Mouse (Mus musculus): ENCODE data around the gene Dnaaf5. TPM values are rescaled to one million over a fixed set of nuclear protein-coding genes. Genes with fewer than 3 reads are reported as not detected.

Gene Dnaaf5
- polyA plus RNA-seq, 1 experiment from 2014 or later, result 8.5 TPM

DNA sequence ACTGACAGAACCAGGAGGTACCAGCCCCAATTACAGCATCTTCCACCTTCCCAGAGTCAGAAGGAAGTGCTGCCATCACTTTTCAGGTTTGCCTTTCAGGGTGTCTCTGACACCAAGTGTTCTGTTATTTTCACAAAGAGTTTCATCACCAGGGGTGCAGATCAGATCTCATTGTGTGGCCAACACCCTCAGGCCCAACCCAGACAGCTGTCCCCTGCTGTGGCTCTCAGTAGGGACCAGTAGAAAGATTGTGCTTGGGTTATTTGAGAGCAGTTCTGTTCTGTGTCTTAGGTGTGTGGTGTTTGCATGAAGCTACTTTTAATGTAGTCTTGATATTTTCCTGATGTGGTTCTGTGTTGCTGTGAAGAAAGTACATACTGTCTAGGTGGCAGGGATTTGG lies 58.2 kb downstream of the Dnaaf5 start:
- no peaks in the 10 kb centered on the region for H3K4me1 ChIP-seq (ENCODE audit: control insufficient read depth, insufficient read depth, low read length)
- no peak overlapping the region for H3K4me3 ChIP-seq (ENCODE audit: low read depth, low read length)
- no peaks in the 10 kb centered on the region for H3K36me3 ChIP-seq (ENCODE audit: control insufficient read depth, insufficient read depth, low read length)
- no peak overlapping the region for H3K27ac ChIP-seq (ENCODE audit: low read depth, low read length)
- ATAC-seq (ENCODE audit: insufficient read depth, low FRiP score, low TSS enrichment) (no peak), DNase-seq (ENCODE audit: low spot score) (no peak)
- H3K9ac ChIP-seq (ENCODE audit: low read length), result no peak overlapping the region
- H3K4me2 ChIP-seq (ENCODE audit: low read depth), result no peak overlapping the region
- no peaks in the 10 kb centered on the region for H3K27me3 ChIP-seq (ENCODE audit: control insufficient read depth, insufficient read depth, low read length)
- no peaks in the 10 kb centered on the region for H3K9me3 ChIP-seq (ENCODE audit: control insufficient read depth, low read length)

DNA sequence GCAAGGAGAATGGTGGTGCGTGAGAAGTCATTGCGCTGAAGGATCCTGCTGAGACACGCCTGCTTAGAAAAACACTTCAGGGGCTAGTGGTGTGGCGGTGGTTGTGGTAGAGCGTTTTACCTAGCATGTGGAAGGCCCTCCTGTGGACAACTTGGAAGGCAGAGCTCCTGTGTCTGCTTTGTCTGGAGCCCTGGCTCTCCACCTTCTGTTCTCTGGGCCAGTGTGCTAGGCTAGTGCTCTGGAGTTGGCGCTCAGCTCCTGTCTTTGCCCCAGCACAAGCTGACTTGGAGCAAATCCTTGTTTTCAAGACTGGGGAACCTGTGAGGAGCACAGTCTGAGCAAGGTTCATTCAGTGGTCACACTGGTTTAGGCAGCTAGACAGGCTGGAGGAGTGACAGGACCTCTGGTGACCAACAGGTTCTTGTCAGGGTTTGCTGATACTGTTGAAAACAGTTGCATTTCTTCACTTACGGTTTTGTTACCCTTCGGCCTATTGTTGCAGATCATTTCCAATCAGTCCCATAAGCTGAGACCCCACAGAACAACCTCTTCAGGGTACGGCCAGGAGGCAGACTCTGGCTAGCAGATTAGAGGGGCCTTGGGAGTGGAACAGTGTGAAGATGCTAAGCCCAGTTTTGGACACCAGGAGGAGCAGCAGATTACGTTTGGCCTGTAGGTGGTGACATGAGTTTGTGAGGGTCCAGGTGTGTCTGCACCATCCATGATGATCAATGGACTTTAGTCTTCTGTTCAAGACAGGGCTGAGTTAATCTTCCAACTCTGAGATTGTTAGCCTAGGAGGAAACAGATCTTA lies 59.1 kb downstream of the Dnaaf5 start:
- Histone ChIP-seq H3K4me2 (ENCODE audit: low read depth) (no peak overlapping the region), H3K9me3 (ENCODE audit: control insufficient read depth, low read length) (no peaks in the 10 kb centered on the region), H3K4me3 (ENCODE audit: low read depth, low read length) (no peak overlapping the region), H3K4me1 (ENCODE audit: control insufficient read depth, insufficient read depth, low read length) (no peaks in the 10 kb centered on the region), H3K27me3 (ENCODE audit: control insufficient read depth, insufficient read depth, low read length) (no peaks in the 10 kb centered on the region), H3K36me3 (ENCODE audit: control insufficient read depth, insufficient read depth, low read length) (no peaks in the 10 kb centered on the region), H3K27ac (ENCODE audit: low read depth, low read length) (no peak overlapping the region), H3K9ac (ENCODE audit: low read length) (no peak overlapping the region)
- DNase-seq (ENCODE audit: low spot score) (no peak), ATAC-seq (ENCODE audit: insufficient read depth, low FRiP score, low TSS enrichment) (no peak)
- 88% methylated on average over 10 of the region's 10 CpGs for WGBS

DNA sequence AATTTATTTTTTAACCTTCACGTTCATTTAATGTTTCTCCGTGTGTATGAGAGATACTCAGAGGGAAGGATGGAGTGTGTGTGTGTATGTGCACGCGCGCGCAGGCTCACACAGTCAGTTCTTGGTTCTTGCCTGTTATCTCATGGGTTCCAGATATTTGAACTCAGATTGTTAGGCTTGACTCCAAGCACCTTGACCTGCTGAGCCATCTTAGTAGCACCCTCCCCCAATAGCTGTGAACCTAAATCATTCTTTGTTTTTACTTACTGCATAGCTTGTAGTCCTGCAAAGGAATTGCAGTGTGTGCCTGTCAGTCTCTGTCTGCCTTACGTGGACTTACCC lies 59.6 kb downstream of the Dnaaf5 start:
- no peaks in the 10 kb centered on the region for H3K4me1 ChIP-seq (ENCODE audit: control insufficient read depth, insufficient read depth, low read length)

DNA sequence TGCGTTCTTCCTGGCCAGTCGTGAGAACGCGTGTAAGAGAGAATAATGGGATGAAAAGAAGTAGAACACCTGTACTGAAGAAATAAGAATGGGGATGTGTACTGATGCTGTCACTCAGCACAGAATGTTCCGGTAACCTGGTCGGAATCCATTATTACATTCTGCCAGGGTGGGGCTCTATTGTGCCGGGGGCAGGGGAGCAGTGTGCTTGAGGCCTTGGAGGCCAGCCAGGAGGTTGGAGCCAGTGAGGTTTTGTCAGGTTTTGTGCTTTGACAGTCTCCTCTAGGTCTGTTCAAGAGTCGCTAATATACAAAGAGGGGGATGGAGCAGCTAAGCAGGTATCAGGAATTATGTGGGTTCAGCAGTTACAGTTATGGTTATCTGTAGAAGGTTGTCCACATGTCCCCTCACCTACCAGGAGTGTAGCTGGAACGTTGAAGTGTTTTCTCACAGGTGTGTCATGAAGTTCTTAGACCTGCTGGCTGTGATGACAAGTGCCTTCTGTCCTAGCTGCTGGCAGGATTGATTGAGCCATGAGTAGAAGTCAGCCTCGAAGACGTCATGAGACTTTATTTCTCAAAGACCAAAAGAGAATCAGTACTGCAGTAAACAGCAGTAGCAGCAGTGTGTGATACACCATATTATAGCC lies 61.8 kb downstream of the Dnaaf5 start:
- H3K36me3 ChIP-seq (ENCODE audit: control insufficient read depth, insufficient read depth, low read length), result no peaks in the 10 kb centered on the region
- H3K9ac ChIP-seq (ENCODE audit: low read length), result no peak overlapping the region
- no peak for DNase-seq (ENCODE audit: low spot score)
- ATAC-seq (ENCODE audit: insufficient read depth, low FRiP score, low TSS enrichment), result no peak
- no peak overlapping the region for H3K4me2 ChIP-seq (ENCODE audit: low read depth)
- H3K27ac ChIP-seq (ENCODE audit: low read depth, low read length), result no peak overlapping the region
- H3K9me3 ChIP-seq (ENCODE audit: control insufficient read depth, low read length), result no peaks in the 10 kb centered on the region
- no peaks in the 10 kb centered on the region for H3K27me3 ChIP-seq (ENCODE audit: control insufficient read depth, insufficient read depth, low read length)
- WGBS, result 93% methylated on average over 11 of the region's 11 CpGs
- no peaks in the 10 kb centered on the region for H3K4me1 ChIP-seq (ENCODE audit: control insufficient read depth, insufficient read depth, low read length)
- H3K4me3 ChIP-seq (ENCODE audit: low read depth, low read length), result no peak overlapping the region

More for the DNA sequence above, 59.6 kb downstream of the Dnaaf5 start:
- Histone ChIP-seq H3K4me2 (ENCODE audit: low read depth) (no peak overlapping the region), H3K4me3 (ENCODE audit: low read depth, low read length) (no peak overlapping the region), H3K9me3 (ENCODE audit: control insufficient read depth, low read length) (no peaks in the 10 kb centered on the region), H3K27ac (ENCODE audit: low read depth, low read length) (no peak overlapping the region), H3K9ac (ENCODE audit: low read length) (no peak overlapping the region), H3K36me3 (ENCODE audit: control insufficient read depth, insufficient read depth, low read length) (no peaks in the 10 kb centered on the region), H3K27me3 (ENCODE audit: control insufficient read depth, insufficient read depth, low read length) (no peaks in the 10 kb centered on the region)
- ATAC-seq (ENCODE audit: insufficient read depth, low FRiP score, low TSS enrichment), result no peak
- no peak for DNase-seq (ENCODE audit: low spot score)
- 95% methylated on average over 7 of the region's 7 CpGs for WGBS

DNA sequence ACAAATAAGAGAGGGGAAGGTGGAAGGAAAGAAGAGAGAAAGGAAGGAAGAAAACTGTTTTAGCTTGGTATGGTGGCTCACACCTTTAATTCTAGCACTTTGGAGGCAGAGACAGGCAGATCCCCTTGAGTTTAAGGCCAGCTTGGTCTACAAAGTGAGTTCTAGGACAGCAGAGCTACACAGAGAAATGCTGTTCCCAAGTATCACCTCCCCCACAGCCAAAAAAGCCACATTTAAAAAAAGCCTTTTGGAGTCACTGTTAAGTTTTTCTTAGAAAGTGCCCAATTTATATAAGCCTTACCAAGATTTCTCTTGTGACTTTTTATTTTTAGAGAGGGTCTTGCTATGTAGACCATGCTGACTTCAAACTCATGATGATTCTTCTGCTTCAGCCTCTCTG lies 64.3 kb downstream of the Dnaaf5 start:
- Histone ChIP-seq H3K4me1 (ENCODE audit: control insufficient read depth, insufficient read depth, low read length) (no peaks in the 10 kb centered on the region), H3K27ac (ENCODE audit: low read depth, low read length) (no peak overlapping the region), H3K27me3 (ENCODE audit: control insufficient read depth, insufficient read depth, low read length) (no peaks in the 10 kb centered on the region), H3K36me3 (ENCODE audit: control insufficient read depth, insufficient read depth, low read length) (no peaks in the 10 kb centered on the region), H3K9ac (ENCODE audit: low read length) (no peak overlapping the region), H3K9me3 (ENCODE audit: control insufficient read depth, low read length) (no peaks in the 10 kb centered on the region), H3K4me2 (ENCODE audit: low read depth) (no peak overlapping the region), H3K4me3 (ENCODE audit: low read depth, low read length) (no peak overlapping the region)
- ATAC-seq (ENCODE audit: insufficient read depth, low FRiP score, low TSS enrichment) (no peak), DNase-seq (ENCODE audit: low spot score) (no peak)

DNA sequence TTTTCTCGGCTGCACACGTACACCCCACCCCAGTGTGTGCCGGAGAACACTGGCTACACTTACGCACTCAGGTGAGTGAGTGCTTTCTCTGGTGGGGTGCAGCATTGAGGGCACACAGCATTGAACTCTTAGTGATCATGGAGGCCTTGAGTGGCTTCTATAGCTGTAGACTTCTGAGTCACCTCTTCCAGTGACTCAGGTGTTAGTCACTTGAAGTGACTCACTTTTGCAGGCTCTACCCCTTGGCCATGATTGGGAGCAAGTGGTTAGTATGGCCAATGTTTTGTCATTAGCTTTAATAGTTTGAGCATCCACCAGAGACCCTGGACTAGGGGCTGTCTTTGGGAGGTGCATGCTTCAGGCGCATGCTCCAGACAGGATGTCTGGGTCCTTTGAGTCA lies 65.2 kb downstream of the Dnaaf5 start:
- H3K9me3 ChIP-seq (ENCODE audit: control insufficient read depth, low read length), result no peaks in the 10 kb centered on the region
- no peak overlapping the region for H3K4me2 ChIP-seq (ENCODE audit: low read depth)
- no peak for DNase-seq (ENCODE audit: low spot score)
- no peak overlapping the region for H3K9ac ChIP-seq (ENCODE audit: low read length)
- no peak overlapping the region for H3K4me3 ChIP-seq (ENCODE audit: low read depth, low read length)
- no peaks in the 10 kb centered on the region for H3K4me1 ChIP-seq (ENCODE audit: control insufficient read depth, insufficient read depth, low read length)
- H3K27me3 ChIP-seq (ENCODE audit: control insufficient read depth, insufficient read depth, low read length), result no peaks in the 10 kb centered on the region
- peaks cover 1% of the 10 kb centered on the region for H3K36me3 ChIP-seq (ENCODE audit: control insufficient read depth, insufficient read depth, low read length)
- no peak for ATAC-seq (ENCODE audit: insufficient read depth, low FRiP score, low TSS enrichment)
- whole genome bisulfite sequencing, result 98% methylated on average over 5 of the region's 5 CpGs
- H3K27ac ChIP-seq (ENCODE audit: low read depth, low read length), result no peak overlapping the region

DNA sequence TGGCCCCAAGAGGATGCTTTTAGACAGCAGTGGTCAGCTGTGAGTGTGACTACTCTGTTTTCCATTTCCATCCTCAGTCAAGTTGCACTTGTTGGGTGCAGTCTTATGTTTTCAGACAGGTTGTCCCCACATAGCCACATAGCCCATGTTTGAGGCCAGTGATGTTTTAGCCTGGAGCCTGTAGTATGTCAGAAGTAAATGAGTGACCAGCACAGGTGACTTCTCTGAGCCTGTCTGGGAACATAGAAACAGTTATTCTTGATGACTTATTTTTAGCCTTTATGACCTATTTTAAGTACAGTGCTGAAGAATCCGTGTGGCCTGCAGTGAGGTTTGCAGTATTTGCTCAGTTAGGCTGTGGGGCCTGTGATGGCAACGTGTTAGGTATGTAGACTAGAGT lies 66.1 kb downstream of the Dnaaf5 start:
- ATAC-seq (ENCODE audit: insufficient read depth, low FRiP score, low TSS enrichment) (no peak), DNase-seq (ENCODE audit: low spot score) (no peak)
- no peak overlapping the region for H3K4me3 ChIP-seq (ENCODE audit: low read depth, low read length)
- H3K9ac ChIP-seq (ENCODE audit: low read length), result no peak overlapping the region
- WGBS, result 83% methylated on average over 2 of the region's 2 CpGs
- H3K4me1 ChIP-seq (ENCODE audit: control insufficient read depth, insufficient read depth, low read length), result no peaks in the 10 kb centered on the region
- no peaks in the 10 kb centered on the region for H3K9me3 ChIP-seq (ENCODE audit: control insufficient read depth, low read length)
- no peaks in the 10 kb centered on the region for H3K27me3 ChIP-seq (ENCODE audit: control insufficient read depth, insufficient read depth, low read length)
- H3K36me3 ChIP-seq (ENCODE audit: control insufficient read depth, insufficient read depth, low read length), result peaks cover 3% of the 10 kb centered on the region
- no peak overlapping the region for H3K27ac ChIP-seq (ENCODE audit: low read depth, low read length)
- no peak overlapping the region for H3K4me2 ChIP-seq (ENCODE audit: low read depth)

DNA sequence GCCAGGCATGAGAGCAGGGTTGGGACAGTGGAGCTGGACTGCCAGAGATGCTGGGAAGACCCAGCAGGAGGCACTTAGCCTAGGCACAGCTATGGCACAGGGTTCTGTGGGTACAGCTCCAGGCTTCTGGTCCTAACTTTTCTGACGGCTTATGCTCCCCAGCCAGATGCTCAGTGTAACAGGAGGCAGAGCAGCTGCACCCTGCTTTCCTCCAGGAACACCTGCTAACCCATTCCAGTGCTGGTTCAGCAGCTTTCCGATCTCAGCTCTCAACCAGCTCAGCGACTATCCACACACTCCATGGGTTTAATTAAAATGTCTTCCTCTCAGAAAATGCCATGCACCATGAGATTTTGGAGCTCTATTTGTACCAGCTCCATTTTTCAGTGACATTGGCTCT lies 66.8 kb downstream of the Dnaaf5 start:
- Histone ChIP-seq H3K4me3 (ENCODE audit: low read depth, low read length) (no peak overlapping the region), H3K27ac (ENCODE audit: low read depth, low read length) (no peak overlapping the region), H3K36me3 (ENCODE audit: control insufficient read depth, insufficient read depth, low read length) (peaks cover 3% of the 10 kb centered on the region), H3K4me2 (ENCODE audit: low read depth) (no peak overlapping the region), H3K9ac (ENCODE audit: low read length) (no peak overlapping the region), H3K4me1 (ENCODE audit: control insufficient read depth, insufficient read depth, low read length) (no peaks in the 10 kb centered on the region), H3K27me3 (ENCODE audit: control insufficient read depth, insufficient read depth, low read length) (no peaks in the 10 kb centered on the region), H3K9me3 (ENCODE audit: control insufficient read depth, low read length) (no peaks in the 10 kb centered on the region)
- no peak for ATAC-seq (ENCODE audit: insufficient read depth, low FRiP score, low TSS enrichment)
- WGBS, result 91% methylated on average over 3 of the region's 3 CpGs
- DNase-seq (ENCODE audit: low spot score), result no peak

DNA sequence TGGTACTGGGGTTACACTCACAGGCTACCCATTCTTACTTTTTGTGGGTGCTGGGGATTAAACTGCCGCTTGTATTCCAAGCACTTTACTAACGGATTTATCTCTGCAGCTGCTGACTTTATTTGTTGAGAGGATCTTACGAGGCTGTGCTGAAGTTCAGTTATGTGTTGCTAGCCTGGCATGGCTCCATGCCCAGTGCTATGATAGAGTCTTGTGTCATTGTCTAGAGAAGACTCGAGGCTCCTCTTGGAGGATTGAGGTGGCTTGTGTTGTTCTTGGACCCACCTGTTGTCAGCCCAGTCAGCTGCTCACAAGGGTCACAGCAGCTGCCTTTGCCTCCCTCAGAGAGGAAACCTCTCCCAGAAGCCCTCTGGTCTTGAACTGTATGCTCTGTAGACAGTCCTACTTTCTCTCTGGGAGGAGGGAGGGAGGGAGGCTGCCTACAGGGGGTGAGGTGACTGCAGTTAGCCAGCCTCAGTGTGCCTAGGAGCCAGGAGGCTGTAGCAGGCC lies 70.0 kb downstream of the Dnaaf5 start:
- Histone ChIP-seq H3K9me3 (ENCODE audit: control insufficient read depth, low read length) (no peaks in the 10 kb centered on the region), H3K9ac (ENCODE audit: low read length) (no peak overlapping the region), H3K27me3 (ENCODE audit: control insufficient read depth, insufficient read depth, low read length) (no peaks in the 10 kb centered on the region), H3K36me3 (ENCODE audit: control insufficient read depth, insufficient read depth, low read length) (peaks cover 5% of the 10 kb centered on the region), H3K27ac (ENCODE audit: low read depth, low read length) (no peak overlapping the region), H3K4me2 (ENCODE audit: low read depth) (no peak overlapping the region), H3K4me1 (ENCODE audit: control insufficient read depth, insufficient read depth, low read length) (no peaks in the 10 kb centered on the region), H3K4me3 (ENCODE audit: low read depth, low read length) (no peak overlapping the region)
- WGBS, result 94% methylated on average over 4 of the region's 4 CpGs
- DNase-seq (ENCODE audit: low spot score) (no peak), ATAC-seq (ENCODE audit: insufficient read depth, low FRiP score, low TSS enrichment) (no peak)
